Mouse (Mus musculus): Measurements from ENCODE around the gene Spesp1.

The Spesp1 gene

GRCm38 (mm10) chr9:62281991-62282390 is at the start of gene Spesp1:
Gene Spesp1 (minus strand): TSS chr9:62282208.
- DNase-seq: peak; percentile 83

DNA sequence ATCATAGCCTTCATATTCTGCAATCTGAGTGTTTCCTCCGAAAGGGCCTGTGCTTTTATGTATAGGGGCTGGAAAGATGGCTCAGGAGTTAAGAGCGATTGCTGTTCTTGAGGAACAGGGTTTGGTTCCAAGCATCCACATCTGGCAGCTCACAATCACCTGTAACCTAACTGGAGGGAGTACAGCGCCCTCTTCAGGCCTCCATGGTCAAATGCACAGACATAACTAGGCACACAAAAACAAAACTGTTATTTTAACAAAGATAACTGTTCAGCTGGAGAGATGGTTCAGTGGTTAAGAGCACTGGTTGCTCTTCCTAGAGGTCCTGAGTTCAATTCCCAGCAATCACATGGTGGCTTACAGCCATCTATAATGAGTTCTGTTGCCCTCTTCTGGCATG is 44.0 kb upstream of the Spesp1 start:
- DNase-seq: peak; percentile 22

GRCm38 (mm10) chr9:62323816-62324215 is 41.8 kb upstream of the Spesp1 start:
- DNase-seq: peak; percentile 51

DNA sequence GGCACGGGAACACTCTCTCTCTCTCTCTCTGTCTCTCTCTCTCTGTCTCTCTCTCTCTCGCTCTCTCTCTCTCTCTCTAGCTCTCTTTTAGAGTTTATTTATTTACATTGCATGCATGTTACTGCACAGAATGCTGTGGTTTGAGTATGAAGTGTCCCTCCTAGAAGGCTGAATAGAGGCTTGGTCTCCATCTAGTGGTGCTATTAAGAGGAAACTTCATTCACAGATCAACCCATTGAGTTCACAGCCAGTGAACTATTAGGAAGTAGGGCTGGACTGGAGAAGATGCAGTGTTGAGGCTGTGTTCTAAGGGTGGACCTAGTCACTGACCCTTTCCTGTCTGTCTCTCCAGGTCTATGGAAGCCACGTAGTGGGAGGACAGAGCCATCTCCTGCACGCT is 36.7 kb upstream of the Spesp1 start:
- DNase-seq: peak; percentile 28

GRCm38 (mm10) chr9:62315556-62315955 is 33.5 kb upstream of the Spesp1 start:
- peak; percentile 88 for DNase-seq

DNA sequence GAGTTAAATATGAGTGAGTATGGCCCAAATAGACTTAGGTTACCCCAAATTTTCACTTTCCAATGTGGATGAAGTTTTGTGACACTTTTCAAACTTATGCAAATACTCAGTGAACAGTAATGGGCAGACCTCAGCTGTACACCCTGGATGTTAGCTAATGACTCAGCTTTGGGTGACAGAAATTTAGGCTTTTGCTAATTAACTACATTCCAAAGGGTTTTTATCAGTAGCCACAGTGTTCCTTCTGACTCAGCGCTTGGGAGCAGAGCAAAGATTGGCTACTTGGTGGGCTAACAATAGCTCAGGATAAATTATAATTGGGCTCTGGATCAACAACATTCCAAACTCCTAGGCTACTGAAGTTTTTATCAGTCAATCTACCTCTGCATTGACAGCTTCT is 14.9 kb upstream of the Spesp1 start:
- no peak for DNase-seq

- DNase-seq: peak; percentile 91
Measured at GRCm38 (mm10) chr9:62295006-62295698, 13.1 kb upstream of the Spesp1 start.

GRCm38 (mm10) chr9:62287633-62288025 is 5.6 kb upstream of the Spesp1 start:
- DNase-seq: no peak

GRCm38 (mm10) chr9:62286967-62287632 is 5.1 kb upstream of the Spesp1 start:
- DNase-seq: no peak

- no peak for DNase-seq
Measured at GRCm38 (mm10) chr9:62284266-62284665, 2.3 kb upstream of the Spesp1 start.

GRCm38 (mm10) chr9:62276899-62277298 is 5.1 kb downstream of the Spesp1 start:
- no peak for DNase-seq

DNA sequence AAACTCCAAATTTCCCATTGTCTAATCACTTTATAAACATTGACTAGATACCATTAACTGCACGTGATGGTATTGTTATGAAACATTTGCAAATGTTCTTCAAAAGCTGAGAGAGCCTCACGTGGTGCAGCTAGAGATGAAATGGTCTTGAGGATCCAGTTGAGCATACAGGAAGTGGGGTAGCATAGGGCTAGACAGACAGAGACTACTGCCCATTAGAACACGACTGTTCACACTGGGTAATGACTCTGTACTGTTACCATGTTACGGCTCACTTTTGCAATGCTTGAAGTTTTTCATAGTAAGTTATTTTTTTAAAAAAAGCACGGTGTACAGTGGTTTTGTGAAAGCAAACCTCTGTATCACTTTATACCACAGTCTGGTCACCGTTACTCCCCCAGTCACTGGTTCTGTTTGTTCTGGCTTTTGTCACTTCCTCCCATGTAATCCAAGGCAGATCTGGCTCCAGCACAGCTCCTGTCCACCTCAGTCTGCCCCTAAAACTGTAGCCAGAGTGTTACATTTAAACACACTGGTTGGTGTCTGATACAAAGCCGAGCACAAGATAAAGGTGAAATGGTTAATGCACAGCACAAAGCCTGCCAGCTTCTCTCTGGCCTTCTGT is 11.1 kb downstream of the Spesp1 start:
- DNase-seq: no peak

- DNase-seq: no peak
Measured at GRCm38 (mm10) chr9:62269161-62269560, 12.8 kb downstream of the Spesp1 start.

DNA sequence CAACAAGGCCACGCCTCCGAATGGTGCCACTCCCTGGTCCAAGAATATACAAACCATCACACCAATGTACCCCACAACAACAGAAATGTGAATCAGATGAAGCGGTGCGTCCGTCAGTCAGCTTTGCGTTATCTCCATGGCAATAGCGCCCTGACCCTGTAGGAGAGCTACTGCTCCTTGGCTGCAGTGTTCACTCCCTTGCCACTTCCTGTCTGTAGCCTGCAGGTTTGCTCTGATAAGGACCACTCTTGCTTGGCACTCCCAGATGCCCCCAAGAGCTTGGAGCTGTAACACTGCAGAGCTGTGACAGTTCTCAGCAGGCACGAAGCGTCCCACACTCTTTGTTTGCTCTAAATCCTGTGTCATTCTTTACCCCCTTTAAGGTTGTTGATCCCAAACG is 16.7 kb downstream of the Spesp1 start:
- no peak for DNase-seq

DNA sequence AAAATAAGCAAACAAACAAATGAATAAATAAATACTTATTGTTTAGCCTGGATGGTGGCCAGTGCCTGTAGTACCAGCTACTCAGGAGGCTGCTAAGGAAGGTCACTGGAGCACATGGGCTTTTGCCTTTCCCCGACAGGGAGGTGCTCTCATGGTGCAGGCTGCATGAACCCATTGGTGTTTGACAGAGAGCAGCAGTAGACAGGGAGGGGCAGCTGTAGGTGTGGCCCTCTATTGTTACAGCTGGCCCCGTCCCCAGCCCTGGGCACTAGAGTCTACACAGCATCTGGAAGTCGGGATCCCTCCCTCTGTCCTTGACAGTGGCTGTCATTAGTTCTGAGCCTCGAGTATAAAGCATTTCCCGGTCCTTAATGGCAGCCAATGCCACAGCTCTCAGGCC is 18.4 kb downstream of the Spesp1 start:
- DNase-seq: peak; percentile 91

GRCm38 (mm10) chr9:62261406-62261805 is 20.6 kb downstream of the Spesp1 start:
- no peak for DNase-seq

DNA sequence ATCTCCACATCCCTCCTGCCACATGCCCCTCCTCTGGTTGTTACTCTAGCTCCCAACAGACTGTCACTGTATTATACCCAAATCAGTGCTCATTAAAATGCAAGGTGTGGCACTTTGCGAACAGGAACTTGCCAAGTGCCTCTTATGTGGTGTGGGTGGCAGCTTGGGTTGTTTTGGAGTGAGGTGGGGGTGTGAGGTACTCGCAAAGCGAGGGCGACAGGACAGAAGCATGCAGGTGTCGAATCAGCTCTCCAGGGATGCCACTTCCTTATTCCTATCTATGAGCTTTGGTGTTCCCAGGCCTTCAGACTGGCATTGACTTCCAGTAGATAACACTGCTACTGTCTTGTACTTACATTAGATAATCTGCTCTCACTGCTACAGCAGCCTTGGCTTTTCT is 21.0 kb downstream of the Spesp1 start:
- DNase-seq: no peak

- DNase-seq: no peak
Measured at GRCm38 (mm10) chr9:62258005-62258404, 24.0 kb downstream of the Spesp1 start.

GRCm38 (mm10) chr9:62255896-62256576 is 26.0 kb downstream of the Spesp1 start:
- peak; percentile 91 for DNase-seq

DNA sequence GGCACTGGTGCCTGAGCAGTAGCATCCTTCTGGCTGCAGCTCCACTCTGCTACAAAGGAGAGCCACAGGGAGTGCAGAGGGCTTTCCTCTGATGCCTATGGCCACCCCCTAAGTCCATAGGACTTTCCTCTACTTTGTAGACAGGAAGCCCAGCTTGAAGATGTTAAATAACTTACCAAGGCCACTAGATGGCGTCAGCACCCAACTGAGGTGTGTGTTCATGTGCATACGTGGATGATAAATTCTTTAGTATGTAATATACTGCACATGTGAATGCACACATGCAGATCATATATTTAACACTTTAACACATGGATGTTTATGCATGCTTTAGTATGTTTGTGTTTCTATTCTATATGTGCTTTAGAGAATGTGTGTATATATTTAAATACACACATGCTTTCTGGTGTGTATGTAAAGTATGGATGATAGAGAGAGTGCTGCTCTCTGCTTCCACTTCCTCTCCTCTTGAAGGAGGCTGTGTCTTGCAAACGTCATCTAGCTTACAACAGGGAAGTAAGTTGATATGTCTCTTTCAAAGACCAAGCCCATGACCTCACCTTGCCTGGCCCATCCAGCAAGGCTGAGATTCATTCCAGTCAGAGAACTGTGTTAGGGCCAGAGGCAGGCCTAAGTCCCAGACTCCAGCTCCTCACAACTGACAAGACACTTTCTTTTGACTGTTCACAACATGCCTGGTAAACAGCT is 28.1 kb downstream of the Spesp1 start:
- no peak for DNase-seq

GRCm38 (mm10) chr9:62250296-62250695 is 31.7 kb downstream of the Spesp1 start:
- DNase-seq: peak; percentile 81

- DNase-seq: peak; percentile 15
Measured at GRCm38 (mm10) chr9:62246380-62246942, 35.5 kb downstream of the Spesp1 start.
